ENCODE assay signal across 24 mouse cellular contexts in genomic region chr9:106663200-106663599, GRCm38 (mm10). TPM values are rescaled to one million over a fixed set of nuclear protein-coding genes. Genes with fewer than 3 reads are reported as not detected.
"Had no signal": no experiment of that assay in that cellular context is flagged by ENCODE, and none has a peak within 500 bp of the region (broad histone marks: within the 10 kb centered on the region; RNA-seq: fewer than 3 reads in every experiment).

No protein-coding gene starts in this region.

- H3K9me3 ChIP-seq: limb, embryonic 10.5 days; liver, embryonic 15.5 days had no signal

- H3K4me2 ChIP-seq: liver, embryonic 11.5 days; liver, embryonic 15.5 days had no signal

- DNase-seq: kidney, postnatal 10 days; kidney, postnatal 4 days; lung, adult 2 months; lung, postnatal 36 days; right cerebral cortex, adult 18-20 months; right cerebral cortex, postnatal 25 days; thymus, adult 2 months; thymus, postnatal 25 days had no signal

- H3K9ac ChIP-seq: liver, embryonic 15.5 days had no signal

- H3K27me3 ChIP-seq: liver, embryonic 15.5 days had no signal

- ATAC-seq: lung, postnatal 0 days had no signal

- H3K4me3 ChIP-seq: left cerebral cortex, adult 2 months; limb, embryonic 10.5 days; liver, embryonic 15.5 days had no signal

- H3K27ac ChIP-seq: limb, embryonic 10.5 days; liver, embryonic 15.5 days; stomach, postnatal 0 days had no signal

- H3K4me1 ChIP-seq: liver, embryonic 15.5 days had no signal

RNA-seq across cellular contexts. Expression of gene Grm2, which starts 7.3 kb away (rescaled TPM):
- total RNA-seq: megakaryocyte progenitor cell, adult 5-6 weeks had no signal
- polyA plus RNA-seq: kidney, embryonic 14.5 days; limb, embryonic 10.5 days; liver, embryonic 11.5 days; liver, embryonic 15.5 days; lung, adult 2 months; lung, postnatal 0 days; stomach, postnatal 0 days; urinary bladder, adult 2 months had no signal

RNA-seq across cellular contexts. Expression of gene Iqcf6, which starts 36.8 kb away (rescaled TPM):
- total RNA-seq: layer of hippocampus, adult 8-10 months; layer of hippocampus, postnatal 25 days; left cerebral cortex, adult 2 months; left cerebral cortex, postnatal 14 days; megakaryocyte progenitor cell, adult 5-6 weeks; midbrain, postnatal 0 days had no signal
- polyA plus RNA-seq: kidney, embryonic 14.5 days; limb, embryonic 10.5 days; limb, embryonic 14.5 days; liver, embryonic 11.5 days; liver, embryonic 15.5 days; lung, adult 2 months; lung, postnatal 0 days; midbrain, postnatal 0 days; neural tube, embryonic 14.5 days; small intestine, adult 2 months; stomach, postnatal 0 days; thymus, adult 2 months; urinary bladder, adult 2 months had no signal
